Mouse (Mus musculus) heart, adult 8-10 months (tissue): ENCODE data around the gene Slc19a2. TPM values are rescaled to one million over a fixed set of nuclear protein-coding genes. Genes with fewer than 3 reads are reported as not detected.

Experiments
- DNase-seq: peaks from one replicate; pipeline ENCODE4 v3.0.0; 2022; ENCODE audit warnings: low spot score
- total RNA-seq, 4 experiments: library from RNA; stranded (reverse); gene quantifications; 2 replicates each; pipeline ENCODE4 v1.2.4; 2022

The Slc19a2 gene
- total RNA-seq, 4 experiments from 2014 or later: 6.4 to 9.5 (median 8.5) TPM

DNA sequence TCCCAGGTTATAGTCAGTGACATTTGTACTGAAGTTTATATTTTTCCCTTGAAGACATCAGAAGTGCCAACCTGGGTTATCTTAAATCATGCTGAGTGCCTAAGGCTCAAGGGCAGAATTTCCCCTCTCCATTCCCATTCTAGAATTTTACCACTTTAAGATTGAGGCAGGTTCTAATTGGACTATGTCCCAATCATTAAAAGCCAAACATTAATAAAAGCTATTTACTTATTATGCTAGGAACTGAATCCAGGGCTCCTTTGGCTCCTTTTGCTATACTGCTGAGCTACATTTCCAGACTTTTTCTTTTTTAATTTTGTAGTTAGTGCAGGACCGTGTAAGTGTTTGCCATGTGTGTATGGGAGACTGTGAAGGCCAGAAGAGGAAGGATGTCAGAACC lies 2.6 kb downstream of the Slc19a2 start:
- DNase-seq: no peak

DNA sequence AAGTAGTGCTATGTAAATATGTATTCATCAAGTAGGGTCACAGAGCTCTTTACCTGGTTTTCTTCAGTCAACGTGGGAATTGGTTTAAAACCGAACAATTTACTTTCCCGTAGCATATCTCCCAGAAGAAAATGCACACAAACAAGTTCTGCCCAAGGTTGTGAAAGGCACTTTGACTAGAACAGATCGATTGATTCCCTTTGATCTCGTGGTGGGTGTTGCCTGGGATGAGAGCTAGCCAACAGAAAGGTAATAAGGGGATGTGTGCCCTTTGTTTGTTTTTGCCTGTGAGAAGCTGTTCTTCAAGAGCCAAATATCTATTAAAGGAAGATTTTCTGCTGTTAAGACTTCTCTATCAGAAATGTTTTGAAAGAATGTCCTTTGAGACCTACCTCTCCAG lies 3.7 kb downstream of the Slc19a2 start:
- DNase-seq: no peak

GRCm38 (mm10) chr1:164254836-164255235 lies 6.0 kb downstream of the Slc19a2 start:
- DNase-seq: no peak

DNA sequence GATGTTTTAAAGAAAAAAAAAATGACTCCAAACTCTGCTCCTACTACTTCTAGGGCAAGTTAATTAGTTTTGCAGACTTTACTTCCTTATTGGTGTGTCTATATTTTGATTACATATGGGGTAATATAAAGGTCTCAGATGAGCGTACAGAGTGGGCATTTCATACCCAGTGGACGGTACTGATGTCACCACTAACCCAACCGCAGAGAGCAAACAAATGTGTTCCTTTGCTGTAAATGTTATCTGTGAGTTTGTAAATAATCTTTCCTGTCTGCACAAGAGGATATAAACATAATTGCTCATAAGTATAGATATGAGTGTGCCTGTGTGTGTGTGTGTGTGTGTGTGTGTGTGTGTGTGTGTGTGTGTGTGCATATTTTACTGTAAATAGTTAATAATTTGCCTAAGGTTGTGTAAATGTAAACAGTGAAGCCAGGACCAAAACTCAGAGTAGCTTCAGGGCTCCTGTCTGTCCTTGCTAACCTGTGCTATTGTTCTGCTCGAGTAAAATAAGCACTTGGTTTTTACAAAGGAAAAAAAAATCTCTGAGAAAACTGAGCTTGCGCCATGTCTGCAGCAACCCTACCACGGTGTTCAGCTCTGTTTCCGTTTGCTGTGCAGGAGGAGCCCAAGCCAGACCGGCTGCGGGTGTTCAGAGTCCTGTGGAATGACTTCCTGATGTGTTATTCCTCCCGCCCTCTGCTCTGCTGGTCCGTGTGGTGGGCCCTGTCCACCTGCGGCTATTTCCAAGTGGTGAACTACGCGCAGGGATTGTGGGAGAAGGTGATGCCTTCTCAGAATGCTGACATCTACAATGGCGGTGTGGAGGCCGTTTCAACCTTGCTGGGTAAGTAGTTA lies 11.6 kb downstream of the Slc19a2 start:
- no peak for DNase-seq

GRCm38 (mm10) chr1:164261553-164261952 lies 12.7 kb downstream of the Slc19a2 start:
- DNase-seq: peak; percentile 23

- DNase-seq: no peak
Observed at GRCm38 (mm10) chr1:164270941-164271340, 22.1 kb downstream of the Slc19a2 start.

- no peak for DNase-seq
Observed at GRCm38 (mm10) chr1:164273659-164274058, 24.8 kb downstream of the Slc19a2 start.

- DNase-seq: peak; percentile 89
Observed at GRCm38 (mm10) chr1:164275455-164275954, 26.7 kb downstream of the Slc19a2 start, which contains the start of gene Ccdc181. Gene Ccdc181, plus strand, starts transcription at chr1:164275585.

DNA sequence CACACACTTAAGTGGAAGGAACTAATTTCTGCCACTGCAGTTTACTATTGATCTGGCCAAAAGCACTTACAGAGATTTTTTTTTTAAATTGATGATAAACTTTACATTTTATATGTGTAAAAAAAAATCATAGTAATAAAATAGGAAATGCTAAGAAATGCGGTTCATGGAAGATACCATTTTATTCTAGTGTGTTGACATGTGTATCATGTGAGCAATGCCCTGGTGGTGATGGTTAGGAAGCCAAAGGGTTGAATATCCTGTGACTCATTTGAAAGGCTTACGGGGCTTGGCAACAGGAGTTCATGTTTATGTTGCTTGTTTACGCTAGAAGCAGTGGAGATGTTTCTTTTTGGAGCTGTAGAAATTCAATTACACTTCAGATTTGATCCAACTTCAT lies 27.7 kb downstream of the Slc19a2 start:
- DNase-seq: no peak

GRCm38 (mm10) chr1:164279332-164279731 lies 30.5 kb downstream of the Slc19a2 start:
- no peak for DNase-seq

DNA sequence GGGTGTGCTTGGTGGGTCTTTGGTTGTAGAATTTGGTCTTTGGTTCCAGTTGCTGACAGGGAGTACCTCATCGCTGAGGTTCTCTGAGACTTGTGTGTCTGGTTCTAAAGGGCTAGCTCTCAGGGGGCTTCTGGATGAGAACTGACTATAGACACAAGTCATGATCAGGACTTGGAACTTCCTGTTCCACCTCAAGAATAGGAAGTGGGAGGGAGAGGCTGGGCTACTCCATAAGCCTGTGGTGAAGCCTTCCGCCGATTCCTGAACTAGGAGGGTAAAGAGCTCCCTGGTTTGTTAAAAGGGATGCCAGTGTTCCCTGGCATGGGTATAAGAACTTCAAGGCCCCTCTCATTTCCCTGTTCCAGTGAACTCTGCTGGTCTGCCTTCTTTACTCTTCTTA lies 35.2 kb downstream of the Slc19a2 start:
- no peak for DNase-seq

DNA sequence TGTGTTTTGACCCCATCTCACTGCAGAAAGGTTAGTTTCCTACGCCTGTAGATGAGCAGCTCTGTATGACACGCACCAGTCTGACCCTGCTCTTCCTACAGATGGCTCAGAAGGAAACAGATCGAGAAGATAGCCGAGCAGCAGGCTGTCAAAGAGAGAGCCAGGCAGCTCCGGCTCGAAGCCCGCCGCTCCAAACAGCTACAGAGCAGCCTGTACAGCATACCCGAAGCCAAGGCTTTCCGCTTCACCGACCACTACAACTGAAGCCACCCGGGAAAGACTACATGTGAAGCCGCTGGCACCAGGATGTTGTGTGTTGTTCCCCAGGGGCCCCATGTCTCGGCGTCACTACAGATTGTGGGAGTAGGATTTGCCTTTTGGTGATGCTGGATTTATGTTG lies 38.6 kb downstream of the Slc19a2 start:
- no peak for DNase-seq

GRCm38 (mm10) chr1:164292040-164292439 lies 43.2 kb downstream of the Slc19a2 start:
- no peak for DNase-seq

DNA sequence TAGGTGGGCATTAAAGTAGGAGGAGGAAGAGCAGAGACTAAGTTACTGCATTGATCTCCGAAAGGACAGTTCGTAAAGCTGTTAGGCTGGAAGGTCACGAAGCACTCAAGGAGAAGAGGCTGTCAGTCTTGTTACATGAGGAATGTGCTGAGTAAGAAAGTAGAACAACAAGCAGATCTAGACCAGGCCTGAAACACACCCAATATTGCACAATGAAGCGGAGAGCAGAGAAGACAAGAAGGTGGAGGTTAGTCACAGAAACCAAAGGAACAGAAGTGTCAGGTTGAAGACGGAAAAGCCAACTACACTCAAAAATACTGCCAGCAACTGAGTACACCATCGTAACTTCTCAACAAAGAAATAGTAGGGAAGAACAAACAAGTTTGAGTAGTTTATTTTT lies 45.2 kb downstream of the Slc19a2 start:
- DNase-seq: no peak

GRCm38 (mm10) chr1:164296473-164296872 lies 47.6 kb downstream of the Slc19a2 start:
- no peak for DNase-seq

GRCm38 (mm10) chr1:164301949-164302348 lies 53.1 kb downstream of the Slc19a2 start:
- DNase-seq: no peak

DNA sequence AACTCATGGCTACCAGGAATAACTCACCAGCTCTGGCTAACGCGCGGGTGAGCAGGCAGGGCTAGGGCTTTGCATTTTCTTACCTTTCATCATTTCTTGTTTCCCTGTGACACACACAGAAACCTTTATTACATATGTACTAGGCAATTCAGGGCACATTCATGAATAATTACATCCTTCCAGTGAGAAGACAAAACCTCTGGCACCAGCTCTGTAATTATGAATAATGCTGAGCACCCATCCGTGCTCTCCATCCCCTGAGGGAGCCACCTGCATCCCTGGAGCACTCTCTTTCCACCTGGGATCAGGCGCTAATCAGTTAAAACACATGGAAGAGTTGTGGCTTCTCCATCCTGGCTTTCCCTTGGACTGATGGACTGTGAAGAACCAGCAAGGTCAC lies 55.0 kb downstream of the Slc19a2 start, which contains the start of gene Nme7:
Gene Nme7, plus strand, starts transcription at position 301 of the 400 bp plus-strand sequence.
- no peak for DNase-seq

DNA sequence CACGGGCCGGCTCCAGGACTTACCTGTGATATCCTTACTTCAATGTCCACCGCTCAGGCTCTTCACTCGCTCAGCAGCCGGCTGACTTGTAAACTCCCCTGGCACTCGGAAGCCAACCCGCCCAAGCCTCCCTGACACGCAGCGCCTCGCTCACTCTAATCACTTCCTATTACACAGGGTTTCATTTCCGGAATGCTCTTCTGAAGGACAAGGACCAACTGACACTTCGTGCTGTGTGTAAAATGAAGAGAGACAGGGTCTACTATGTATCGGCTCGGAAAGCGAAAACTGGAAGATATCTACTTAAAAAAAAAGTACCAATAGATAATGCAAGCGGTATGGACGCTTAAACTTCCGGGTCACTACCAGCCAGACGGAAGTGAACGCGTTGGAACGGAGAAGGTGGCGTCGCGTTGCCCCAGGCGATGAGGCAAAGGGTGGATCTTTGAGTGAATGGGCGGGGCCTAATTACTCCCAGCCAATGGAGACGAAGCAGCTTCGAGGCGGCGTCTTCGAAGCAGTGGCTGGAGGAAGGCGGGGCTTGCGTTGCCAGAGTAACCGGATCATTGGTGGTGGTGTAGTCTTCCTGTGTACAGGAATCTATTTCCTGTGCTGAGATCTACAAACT lies 58.4 kb downstream of the Slc19a2 start, which contains the start of gene Blzf1:
Gene Blzf1, minus strand, starts transcription at position 366 of the 628 bp plus-strand sequence.
- DNase-seq: peak; percentile 96

DNA sequence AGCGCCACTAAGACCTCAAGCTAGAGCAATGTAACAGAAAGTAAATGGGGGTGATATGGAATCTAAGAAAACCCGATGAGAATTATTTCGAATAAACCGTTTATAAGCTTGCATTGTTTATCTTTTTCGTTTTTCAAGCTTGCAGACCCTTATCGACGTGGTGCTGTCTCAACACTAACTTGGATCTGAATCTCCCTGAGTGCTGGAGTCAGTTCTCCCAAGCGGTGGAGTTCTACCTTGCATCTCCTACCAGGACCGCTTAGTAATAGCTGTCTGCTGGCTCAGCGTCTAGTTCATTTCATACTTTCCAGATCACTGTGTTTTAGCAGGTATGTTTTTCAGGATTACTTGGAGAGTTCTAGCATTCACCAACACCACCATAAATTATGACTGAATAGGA lies 59.1 kb downstream of the Slc19a2 start:
- DNase-seq: no peak

- DNase-seq: no peak
Observed at GRCm38 (mm10) chr1:164314085-164314484, 65.2 kb downstream of the Slc19a2 start.
